Mouse (Mus musculus): ENCODE data around the gene Umad1.

Umad1 gene

DNA sequence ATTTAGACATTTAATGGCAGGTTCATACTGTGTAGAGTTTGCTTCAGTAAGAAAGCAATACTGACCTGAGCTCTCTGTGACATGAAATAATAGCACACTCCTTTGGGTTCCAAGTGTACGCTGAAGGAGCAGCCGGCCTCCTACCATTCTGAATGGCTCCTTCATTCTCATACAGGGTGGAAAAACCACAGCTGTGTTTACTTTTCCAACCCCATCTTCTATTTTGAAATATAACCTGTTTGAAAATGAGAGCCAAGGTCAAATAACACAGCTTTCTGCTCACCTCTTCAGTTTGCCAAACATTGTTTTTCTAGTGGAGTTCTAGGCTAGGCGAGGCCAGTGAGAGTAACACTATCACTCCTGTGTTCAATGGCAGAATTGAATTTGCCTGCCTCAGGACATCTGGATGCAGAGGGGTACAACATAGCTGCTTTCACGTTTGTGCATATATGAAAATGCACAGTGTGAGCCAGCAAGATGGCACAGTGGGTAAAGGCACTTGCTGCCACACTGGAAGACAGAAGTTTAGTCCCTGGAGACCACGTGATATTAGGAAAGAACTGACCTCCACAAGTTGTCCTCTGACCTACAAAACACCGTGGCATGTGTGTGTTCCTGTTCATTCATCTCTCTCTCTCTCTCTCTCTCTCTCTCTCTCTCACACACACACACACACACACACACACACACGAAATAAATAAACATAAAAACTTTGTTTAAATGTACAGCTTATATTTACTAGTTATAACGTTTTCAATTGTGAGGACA, 157.9 kb downstream of the Umad1 start:
- DNase-seq (ENCODE audit: low read depth): peak; percentile 23

GRCm38 (mm10) chr6:8419485-8420186, 160.5 kb downstream of the Umad1 start:
- DNase-seq (ENCODE audit: low read depth): no peak

DNA sequence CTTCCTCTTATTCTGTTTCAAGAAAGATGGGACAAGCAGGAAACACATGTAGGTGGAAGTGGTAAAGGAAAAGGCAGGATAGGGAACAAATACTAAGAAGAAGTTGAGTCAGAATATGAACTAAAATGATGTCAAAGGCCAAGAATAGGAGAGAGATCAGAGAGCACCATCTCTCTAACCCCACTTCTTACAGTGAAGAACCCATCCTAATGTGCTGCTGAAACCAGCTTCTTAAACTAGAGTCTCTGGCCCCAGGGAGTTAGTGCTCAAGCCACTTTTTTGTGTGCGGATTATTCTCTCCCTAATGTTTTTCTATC, 161.1 kb downstream of the Umad1 start:
- no peak for DNase-seq (ENCODE audit: low read depth)

- no peak for DNase-seq (ENCODE audit: low read depth)
These were observed 162.3 kb downstream of the Umad1 start for GRCm38 (mm10) chr6:8421421-8421820.

GRCm38 (mm10) chr6:8421959-8422581, 163.0 kb downstream of the Umad1 start:
- DNase-seq (ENCODE audit: low read depth): no peak

- no peak for DNase-seq (ENCODE audit: low read depth)
These were observed 164.1 kb downstream of the Umad1 start for GRCm38 (mm10) chr6:8423142-8423541.

- DNase-seq (ENCODE audit: low read depth): no peak
These were observed 168.6 kb downstream of the Umad1 start for GRCm38 (mm10) chr6:8427692-8428091.

DNA sequence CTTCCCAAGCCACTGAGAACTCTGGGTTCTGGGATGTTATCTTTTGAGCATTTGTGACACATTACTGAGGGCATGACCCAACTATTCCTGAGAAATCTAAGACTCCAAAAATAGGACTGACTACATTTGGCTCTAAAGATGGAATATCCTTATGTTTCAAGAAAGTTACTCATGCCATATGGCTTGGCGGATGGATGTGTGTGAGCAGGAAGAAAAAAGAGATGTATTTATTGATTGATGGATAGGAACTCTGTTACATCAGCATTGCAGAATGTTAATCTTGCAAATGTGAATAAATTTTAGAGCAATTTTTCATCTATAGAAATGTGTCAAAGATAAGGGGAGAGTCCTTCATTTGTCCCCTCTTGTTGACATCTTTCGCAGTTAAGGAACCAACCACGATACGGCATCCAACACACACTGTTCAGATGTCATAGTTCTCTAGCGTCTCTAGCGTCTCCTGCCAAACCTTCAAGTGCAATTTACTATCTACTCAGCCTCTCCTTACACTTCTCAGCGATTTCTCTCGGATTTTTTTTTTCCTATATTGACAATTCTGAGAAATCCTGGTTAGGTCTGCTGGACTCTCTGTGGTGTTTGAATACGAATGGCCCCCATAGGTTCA, 171.6 kb downstream of the Umad1 start:
- DNase-seq (ENCODE audit: low read depth): no peak

GRCm38 (mm10) chr6:8433179-8433578, 174.1 kb downstream of the Umad1 start:
- DNase-seq (ENCODE audit: low read depth): no peak

GRCm38 (mm10) chr6:8437937-8438336, 178.8 kb downstream of the Umad1 start:
- no peak for DNase-seq (ENCODE audit: low read depth)

DNA sequence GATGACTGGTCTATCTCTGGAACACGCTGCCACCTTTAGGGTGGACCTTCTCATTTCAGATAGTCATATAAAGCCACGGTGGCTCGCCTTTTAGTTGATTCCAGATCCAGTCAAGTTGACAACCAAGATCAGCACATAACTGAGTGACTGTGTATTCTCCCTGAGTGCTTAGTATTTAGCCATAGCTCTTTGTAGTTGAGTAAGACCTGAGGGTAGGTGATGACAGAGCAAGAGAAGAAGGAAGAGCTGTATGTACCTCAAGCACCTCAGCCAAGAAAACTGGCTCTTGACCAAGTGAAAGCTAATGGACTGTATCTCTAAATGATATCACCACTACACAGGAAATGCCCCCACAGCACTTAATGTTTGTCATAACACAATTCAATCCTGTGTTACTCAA, 182.7 kb downstream of the Umad1 start:
- no peak for DNase-seq (ENCODE audit: low read depth)

GRCm38 (mm10) chr6:8446786-8447185, 187.7 kb downstream of the Umad1 start:
- peak; percentile 40 for DNase-seq (ENCODE audit: low read depth)

DNA sequence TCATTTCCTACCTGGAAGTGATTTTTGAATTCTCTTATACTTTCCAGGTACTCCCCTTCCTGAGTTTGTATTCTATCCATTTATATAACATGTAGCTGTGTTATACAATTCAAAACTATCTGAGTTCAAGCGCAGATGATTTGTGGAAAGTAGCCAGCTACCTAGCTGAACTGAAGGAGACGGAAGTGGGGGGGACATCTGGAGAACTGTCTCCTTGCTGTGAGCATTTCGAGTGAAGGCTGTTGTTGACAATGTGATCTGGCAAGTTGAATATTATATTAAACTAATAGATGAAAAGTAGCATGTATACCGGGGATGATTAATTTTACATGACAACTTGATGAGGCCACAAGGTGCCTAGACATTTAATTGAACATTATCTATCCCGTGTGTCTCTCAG, 196.5 kb downstream of the Umad1 start:
- DNase-seq (ENCODE audit: low read depth): no peak

DNA sequence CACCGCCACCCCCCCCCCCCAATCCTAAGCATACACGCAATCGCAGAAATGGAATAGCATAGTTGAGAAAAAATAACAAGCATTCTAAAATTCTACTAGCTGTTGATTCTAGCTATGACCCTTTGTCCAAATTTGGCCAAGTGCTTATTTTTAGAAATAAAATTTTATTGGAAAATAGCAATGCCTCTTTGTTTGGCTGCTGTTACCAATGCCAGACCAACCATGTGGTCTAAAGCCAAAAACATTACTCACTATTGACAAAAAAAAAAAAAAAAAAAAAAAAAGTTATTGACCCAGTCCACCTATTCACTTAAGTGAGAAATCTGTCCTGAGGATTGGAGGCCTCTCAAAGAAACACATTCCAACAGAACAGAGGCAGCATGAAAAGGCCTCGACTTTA, 199.5 kb downstream of the Umad1 start:
- peak; percentile 49 for DNase-seq (ENCODE audit: low read depth)

DNA sequence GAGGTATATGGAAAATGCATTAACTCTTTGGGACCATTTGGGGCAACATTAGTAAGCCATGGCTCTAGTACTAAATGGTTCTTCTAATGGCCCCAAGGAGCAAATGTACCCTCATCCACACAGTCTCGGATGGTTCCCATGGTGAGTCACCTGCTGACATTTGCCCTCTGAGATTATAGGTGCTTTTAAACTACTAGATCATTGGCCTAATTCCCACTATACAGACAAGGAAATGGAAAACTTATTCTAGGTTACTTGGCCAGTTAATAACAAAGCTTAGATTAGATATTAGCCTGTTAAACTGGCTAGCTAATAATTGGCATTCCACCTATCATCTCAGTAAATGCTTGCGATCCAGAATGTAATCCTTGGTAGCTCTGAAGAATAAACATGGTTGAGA, 203.4 kb downstream of the Umad1 start:
- no peak for DNase-seq (ENCODE audit: low read depth)

GRCm38 (mm10) chr6:8465388-8465787, 206.3 kb downstream of the Umad1 start:
- DNase-seq (ENCODE audit: low read depth): no peak

DNA sequence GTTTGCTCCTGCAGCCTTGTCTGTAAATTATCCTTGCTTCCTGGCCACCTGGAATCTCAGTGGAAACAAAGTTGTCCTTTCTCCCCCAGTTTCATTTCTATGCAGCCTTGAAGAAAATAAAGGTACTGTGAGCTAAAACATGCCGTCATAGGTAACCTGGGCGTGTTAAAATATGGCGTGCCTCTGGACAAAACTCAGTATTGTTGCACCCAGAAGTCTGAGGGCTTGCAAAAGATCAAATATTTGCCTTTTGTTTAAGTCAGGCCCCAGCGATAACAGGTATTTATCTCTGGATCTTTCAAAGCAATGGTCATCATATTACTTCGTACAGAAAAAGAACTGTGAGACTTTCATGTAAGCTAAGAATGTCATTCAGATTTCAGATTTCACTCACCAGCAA, 206.9 kb downstream of the Umad1 start:
- no peak for DNase-seq (ENCODE audit: low read depth)

GRCm38 (mm10) chr6:8467667-8468337, 208.7 kb downstream of the Umad1 start:
- DNase-seq (ENCODE audit: low read depth): no peak

GRCm38 (mm10) chr6:8469918-8470317, 210.8 kb downstream of the Umad1 start:
- no peak for DNase-seq (ENCODE audit: low read depth)

GRCm38 (mm10) chr6:8472125-8472524, 213.0 kb downstream of the Umad1 start:
- DNase-seq (ENCODE audit: low read depth): no peak

DNA sequence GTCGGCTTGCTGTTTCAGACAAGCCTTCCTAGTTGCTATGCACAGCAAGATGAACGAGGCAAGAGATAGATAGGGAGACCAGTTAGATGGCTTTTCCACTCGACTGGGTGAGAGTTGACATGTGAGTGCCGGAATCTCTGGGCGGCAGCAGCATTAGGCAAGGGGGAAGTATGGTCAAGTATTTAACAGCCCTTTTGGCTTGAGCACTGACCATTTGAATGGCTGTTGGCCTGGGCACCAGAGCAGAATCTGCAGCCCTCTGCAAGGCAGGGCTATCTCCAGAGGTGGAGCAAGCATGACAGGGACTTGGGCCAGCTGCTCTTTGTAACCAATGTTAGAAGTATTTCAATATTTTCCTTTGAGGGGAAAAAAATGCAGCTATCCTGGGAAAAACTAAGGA, 213.8 kb downstream of the Umad1 start:
- DNase-seq (ENCODE audit: low read depth): no peak

GRCm38 (mm10) chr6:8473498-8473897, 214.4 kb downstream of the Umad1 start:
- DNase-seq (ENCODE audit: low read depth): no peak
